Mouse (Mus musculus) bone marrow, adult 2 months (tissue): Measurements from ENCODE around the gene Fam76b.

Experiments used
- CTCF ChIP-seq: fragments of 200-500 bp; IDR thresholded peaks from 2 replicates; pipeline ENCODE4 v1.5.1; 2011; ENCODE audit warnings: low read length, control low read depth; ENCODE audit not compliant: control insufficient read depth, insufficient read depth
- POLR2A ChIP-seq: fragments of 200-500 bp; IDR thresholded peaks from 2 replicates; pipeline ENCODE4 v1.6.1; 2011; ENCODE audit warnings: low read depth, mild to moderate bottlenecking, control low read depth, low read length, borderline replicate concordance; ENCODE audit not compliant: control insufficient read depth

DNA sequence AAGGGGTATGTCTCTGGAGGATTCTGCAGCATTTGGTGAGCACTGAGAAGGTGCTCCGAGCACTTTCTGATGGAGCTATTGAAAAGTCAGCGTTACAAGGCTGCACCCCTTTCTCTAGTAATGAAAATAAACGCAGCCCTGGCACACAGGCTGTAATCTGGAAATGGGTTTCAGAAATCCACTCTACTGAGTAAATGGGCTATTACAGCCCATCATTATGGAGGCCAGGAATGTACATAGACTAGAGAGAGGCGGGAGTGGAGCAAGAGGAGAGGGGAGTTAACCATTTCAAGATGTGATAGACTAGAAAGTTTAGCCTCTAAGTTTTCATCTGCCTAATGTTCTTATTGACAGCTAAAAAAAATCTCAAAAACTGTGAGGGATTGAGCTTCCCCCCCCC, 65.5 kb downstream of the Fam76b start:
- TF ChIP-seq POLR2A (no peak), CTCF (no peak)
